Mouse (Mus musculus) cortical plate, adult 2 months (tissue): Measurements from ENCODE around the gene Diaph2.

Experiments
- CTCF ChIP-seq: fragments of 200-500 bp; IDR thresholded peaks from 2 replicates; pipeline ENCODE4 v1.5.1; 2011; ENCODE audit warnings: mild to moderate bottlenecking, control low read depth, low read length; ENCODE audit not compliant: insufficient read depth; ENCODE audit errors: extremely low read depth
- POLR2A ChIP-seq: fragments of 200-500 bp; IDR thresholded peaks from 2 replicates; pipeline ENCODE4 v1.6.1; 2011; ENCODE audit warnings: mild to moderate bottlenecking, low read length, control low read depth; ENCODE audit not compliant: insufficient read depth; ENCODE audit errors: extremely low read depth

DNA sequence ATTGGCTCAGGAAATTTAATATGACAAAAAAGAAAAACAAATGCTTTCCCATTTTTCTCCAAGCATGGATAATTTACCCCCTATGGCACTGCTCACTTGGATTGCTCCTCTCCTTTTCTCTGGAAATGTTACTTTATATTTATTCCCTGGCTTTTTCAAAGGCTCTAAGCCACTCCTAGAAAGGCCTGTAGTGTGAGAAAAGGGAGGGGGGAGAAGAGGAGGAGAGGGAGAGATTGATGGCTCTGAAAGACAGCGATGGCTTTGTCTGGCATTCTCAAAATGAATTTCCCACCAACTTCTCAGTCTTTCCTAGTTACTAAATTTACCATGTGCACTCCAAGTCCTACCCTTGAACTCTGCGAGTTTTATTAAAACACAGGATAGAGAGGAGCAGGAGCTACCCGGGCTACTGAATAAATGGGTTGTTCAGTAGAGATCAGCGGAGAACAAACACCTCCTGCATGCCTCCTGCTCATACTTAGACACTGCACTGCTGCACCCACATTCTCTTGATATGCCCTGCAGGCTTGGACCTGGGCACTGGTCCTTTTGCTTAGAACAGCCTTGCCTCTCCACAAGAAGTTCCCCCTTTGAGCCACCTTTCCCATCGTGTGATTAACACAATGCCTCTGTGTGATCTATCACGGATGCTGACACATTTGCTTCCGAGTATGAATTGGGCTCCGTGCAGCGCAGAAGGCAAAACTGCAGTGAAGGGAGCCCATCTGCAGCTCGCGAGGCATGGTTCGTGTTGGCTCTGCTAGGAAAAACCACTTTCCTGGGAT is 753.3 kb downstream of the Diaph2 start:
- TF ChIP-seq POLR2A (no peak), CTCF (no peak)
